Mouse (Mus musculus) adipose tissue, adult 10 weeks (tissue): ENCODE measurements around the gene Zfp119b. TPM values are rescaled to one million over a fixed set of nuclear protein-coding genes. Genes with fewer than 3 reads are reported as not detected.

ENCODE experiments used
- polyA plus RNA-seq: library from polyadenylated mRNA; stranded (reverse); fragments of 350-450 nt; fragmentation: Illumina TruSeq; extraction: RNeasy Lipid Tissue Mini Kit (QIAGEN cat#74804); gene quantifications from one replicate; pipeline ENCODE4 v1.2.3, GENCODE M21; 2014; ENCODE audit warnings: low read depth, low replicate concordance

Zfp119b gene
- polyA plus RNA-seq: 7.1 TPM

DNA sequence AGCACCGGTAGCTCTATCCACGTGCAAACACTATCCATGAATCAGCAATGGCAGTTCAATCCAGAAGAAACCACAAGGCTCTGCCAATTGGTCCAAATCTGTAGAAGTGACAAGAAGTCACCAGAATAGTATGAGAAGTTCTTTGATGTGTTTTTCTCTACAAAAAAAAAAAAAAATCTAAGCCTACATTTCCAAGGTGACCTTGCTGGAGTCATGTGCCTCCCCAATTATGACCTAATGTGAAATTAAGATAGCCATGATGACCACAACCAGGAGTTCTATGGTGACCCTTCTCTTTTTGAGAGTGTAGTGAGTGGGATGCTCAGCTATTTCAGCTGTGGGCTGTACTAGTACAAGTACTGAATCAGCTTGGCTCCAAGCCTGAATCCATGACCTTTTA, at the start of gene Zfp119b:
TSS of gene Zfp119b (minus strand) at position 101 of the 400 bp plus-strand sequence.

DNA sequence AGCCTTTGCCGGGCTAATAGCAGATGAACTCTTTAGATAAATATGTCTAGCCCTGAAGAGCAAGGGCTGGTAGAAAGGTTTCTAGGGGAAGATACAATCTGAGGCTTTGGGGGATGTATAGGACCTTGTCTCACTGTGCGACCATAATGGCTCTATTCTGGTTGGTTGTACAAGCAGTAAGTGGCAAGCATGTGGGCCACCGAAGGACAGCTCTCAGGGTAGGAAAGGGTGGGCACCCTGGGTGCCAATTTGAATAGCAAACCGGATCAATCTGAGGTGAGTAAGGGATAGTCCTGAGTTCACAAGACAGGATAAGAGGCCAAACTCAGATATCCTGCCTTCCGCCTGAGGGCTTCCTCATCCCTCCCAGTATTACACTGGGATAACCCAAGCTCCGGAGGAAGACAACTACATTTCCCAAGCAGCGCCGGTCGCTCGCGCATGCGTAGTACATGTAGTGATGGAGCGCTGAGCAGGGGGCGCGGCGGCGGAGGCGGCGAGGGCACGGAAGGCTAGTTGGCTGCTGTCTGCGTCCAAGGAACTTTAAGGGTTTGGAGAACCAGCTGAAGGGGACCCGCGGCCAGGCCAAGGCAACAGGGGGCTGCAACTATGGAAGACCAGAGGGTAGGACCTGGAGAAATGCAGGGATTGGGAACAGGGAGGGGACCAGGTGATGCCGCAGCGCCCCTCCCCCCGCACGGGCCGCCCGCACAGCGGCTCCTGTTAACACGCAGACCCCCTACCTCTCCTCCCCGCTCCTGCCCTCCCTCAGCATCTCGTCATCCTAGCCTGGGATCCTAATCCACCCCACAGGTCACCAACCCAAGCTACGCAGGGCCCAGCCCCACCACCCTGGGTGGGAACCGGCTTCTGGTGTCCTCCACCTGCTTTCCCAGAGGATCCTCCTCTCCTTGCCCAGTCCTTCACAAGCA, 37.0 kb upstream of the Zfp119b start, which contains the start of gene Fsd1:
TSS of gene Fsd1 (plus strand) at position 480 of the 932 bp plus-strand sequence.

DNA sequence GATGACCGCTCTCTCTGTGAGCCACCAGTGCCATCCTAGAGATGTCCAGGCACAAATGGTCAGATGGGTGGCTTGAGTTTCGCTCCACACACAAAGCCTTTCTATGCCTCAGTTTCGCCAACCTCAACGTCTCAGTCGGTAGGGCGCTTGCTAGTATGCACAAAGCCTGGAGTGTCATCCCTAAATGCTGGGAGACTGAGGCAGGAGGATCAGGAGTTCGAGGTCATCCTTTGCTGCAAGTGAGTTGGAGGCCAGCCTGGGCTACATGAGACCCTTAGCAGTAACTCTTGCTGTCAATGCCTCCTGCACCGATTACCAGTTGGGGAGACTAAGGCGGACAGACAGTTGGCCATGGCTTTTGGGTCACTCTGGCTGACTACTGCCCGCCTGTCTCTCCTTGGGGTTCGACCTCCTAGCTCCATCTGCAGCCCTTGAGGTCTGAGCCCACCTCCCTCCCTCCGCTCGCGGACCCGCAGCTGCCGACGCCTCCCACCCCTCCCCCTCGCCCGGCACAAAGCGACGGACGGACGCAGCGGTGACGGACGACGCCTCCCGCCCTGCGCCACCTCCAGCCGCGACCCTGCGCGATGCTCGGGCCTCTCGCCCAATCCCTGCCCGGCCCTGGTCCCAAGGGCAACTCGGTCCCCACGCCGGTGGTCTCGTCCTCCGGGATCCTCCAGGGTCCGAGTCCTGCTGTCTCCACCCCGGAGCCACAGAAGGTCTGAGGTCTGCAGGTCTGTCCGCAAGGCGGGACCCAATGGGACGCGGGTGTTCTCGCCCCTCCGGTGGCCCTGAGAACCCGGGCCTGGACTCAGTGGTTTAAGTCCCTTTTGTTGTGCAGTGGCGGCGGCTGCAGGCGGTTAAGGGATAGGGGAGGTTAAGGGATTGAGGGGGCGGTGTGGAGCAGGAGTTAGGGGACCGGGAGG, 20.9 kb upstream of the Zfp119b start, which contains the start of gene Shd:
TSS of gene Shd (plus strand) at position 502 of the 926 bp plus-strand sequence.

GRCm38 (mm10) chr17:55958918-55959728, 9.8 kb upstream of the Zfp119b start, which contains the start of gene Yju2:
TSS of gene Yju2 (plus strand) at chr17:55959099.

DNA sequence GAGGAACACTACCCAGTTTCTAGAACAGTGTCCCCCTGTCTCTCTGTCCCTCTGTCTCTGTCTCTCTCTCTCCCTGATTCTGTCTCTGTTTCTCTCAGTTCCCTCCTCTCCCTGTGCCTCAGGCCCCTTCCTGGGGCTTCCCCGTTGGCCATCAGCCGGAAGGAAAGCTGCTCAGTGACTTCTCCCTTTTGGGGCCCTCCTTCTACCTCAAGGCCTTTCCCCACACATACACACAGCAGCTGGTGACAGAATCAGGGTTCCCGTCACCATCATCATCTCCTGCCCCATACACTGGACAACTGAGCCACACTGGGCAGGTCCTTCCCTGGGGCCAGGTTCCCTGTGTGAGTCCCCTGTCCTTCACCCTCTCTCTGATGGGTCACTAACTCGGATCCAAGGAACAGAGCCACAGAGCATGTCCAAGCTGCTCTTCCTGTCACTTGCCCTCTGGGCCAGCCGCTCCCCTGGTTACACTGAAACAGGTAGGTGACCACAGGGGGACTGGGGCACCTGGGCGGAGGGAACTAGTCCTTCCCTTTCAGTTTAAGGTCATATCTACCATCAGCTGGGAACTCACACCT, 3.2 kb upstream of the Zfp119b start, which contains the start of gene Ebi3:
TSS of gene Ebi3 (plus strand) at position 194 of the 581 bp plus-strand sequence.

Other genes starting within 250 kb of the Zfp119b start
- 8.3 TPM for gene Pot1b, start 236.9 kb downstream of the Zfp119b start, polyA plus RNA-seq
- 1.3 TPM for gene Adgre4, start 199.5 kb downstream of the Zfp119b start, polyA plus RNA-seq
- gene Zfp119a, start 70.6 kb downstream of the Zfp119b start, polyA plus RNA-seq: 4.8 TPM
- 9.7 TPM for gene Zfp959, start 57.4 kb downstream of the Zfp119b start, polyA plus RNA-seq
- gene Ebi3, start 3.1 kb upstream of the Zfp119b start, polyA plus RNA-seq: 2.5 TPM
- 10.1 TPM for gene Yju2, start 9.6 kb upstream of the Zfp119b start, polyA plus RNA-seq
- gene Shd, start 21.0 kb upstream of the Zfp119b start, polyA plus RNA-seq: 2.6 TPM
- gene Fsd1, start 37.0 kb upstream of the Zfp119b start, polyA plus RNA-seq: not detected
- gene Stap2, start 56.1 kb upstream of the Zfp119b start, polyA plus RNA-seq: 51.0 TPM
- 53.2 TPM for gene Mpnd, start 56.2 kb upstream of the Zfp119b start, polyA plus RNA-seq
- gene Sh3gl1, start 87.1 kb upstream of the Zfp119b start, polyA plus RNA-seq: 43.8 TPM
- 4.7 TPM for gene Chaf1a, start 90.9 kb upstream of the Zfp119b start, polyA plus RNA-seq
- 75.3 TPM for gene Ubxn6, start 125.5 kb upstream of the Zfp119b start, polyA plus RNA-seq
- 58.6 TPM for gene Hdgfl2, start 130.1 kb upstream of the Zfp119b start, polyA plus RNA-seq
- gene Plin4, start 160.3 kb upstream of the Zfp119b start, polyA plus RNA-seq: 510 TPM
- gene Plin5, start 168.1 kb upstream of the Zfp119b start, polyA plus RNA-seq: 10.4 TPM
- gene Lrg1, start 172.5 kb upstream of the Zfp119b start, polyA plus RNA-seq: 160 TPM
- 5.5 TPM for gene Sema6b, start 190.8 kb upstream of the Zfp119b start, polyA plus RNA-seq
- gene Tnfaip8l1, start 213.0 kb upstream of the Zfp119b start, polyA plus RNA-seq: 1.7 TPM
- gene Mydgf, start 234.4 kb upstream of the Zfp119b start, polyA plus RNA-seq: 63.5 TPM